ENCODE assay signal across 14 mouse cellular contexts in the genomic region with DNA sequence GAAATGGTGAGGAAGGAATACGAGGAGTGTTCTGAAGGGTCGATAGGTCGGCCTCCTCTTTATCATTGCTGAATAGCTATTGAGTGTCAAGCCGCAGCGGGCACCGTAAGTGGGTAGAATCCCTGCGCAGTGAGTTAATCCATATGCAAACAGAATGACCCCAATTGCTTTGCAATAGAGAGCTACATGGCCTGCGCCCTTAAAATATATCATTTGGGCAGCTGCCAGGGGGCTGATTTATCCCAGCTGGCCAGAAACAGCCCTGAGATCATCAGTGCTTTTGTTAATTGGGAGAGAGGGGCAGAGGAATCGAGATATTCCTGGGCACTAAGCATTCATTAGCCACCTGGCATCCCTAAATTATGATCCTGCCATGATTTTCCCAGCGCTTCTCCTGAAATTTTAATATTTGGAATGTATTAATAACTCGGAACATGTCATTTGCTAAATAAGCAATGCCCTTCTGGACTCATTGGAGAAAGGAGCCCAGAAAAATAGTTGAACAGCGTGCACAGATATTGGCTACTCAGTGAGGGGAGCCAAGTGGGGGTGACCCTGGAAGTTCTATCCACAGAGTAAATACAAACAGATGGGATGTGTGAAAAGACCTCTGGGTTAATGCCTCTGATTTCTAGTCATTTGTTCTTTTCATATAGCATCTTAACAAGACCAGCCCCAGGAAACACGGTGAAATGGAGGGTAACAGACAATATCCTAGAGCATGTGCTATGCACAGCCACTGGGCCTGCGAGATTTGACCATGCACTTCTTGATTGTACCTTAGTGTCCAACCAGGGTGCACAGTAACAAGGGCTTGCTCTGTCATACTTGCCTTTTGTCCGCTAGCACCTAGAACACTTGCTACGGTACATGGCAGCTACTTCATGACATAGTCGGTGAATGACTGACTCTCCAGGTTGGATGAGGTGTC. TPM values are rescaled to one million over a fixed set of nuclear protein-coding genes. Genes with fewer than 3 reads are reported as not detected.
DNase-seq lines count a peak whose midpoint lies in the region; ATAC-seq and TF ChIP-seq lines count a peak whose summit lies in the region.
"Had no signal": no experiment of that assay in that cellular context is flagged by ENCODE, and none has a peak within 500 bp of the region (broad histone marks: within the 10 kb centered on the region; RNA-seq: fewer than 3 reads in every experiment).

No protein-coding gene starts in this region.

- peaks cover 9% of the 10 kb centered on the region for H3K4me1 ChIP-seq in forebrain, embryonic 16.5 days (replicated peaks; ENCODE audit: control insufficient read depth, insufficient read depth, low read length)
- H3K4me1 ChIP-seq in midbrain, embryonic 11.5 days (ENCODE audit: control insufficient read depth, insufficient read depth, low read length): peaks cover 29% of the 10 kb centered on the region

- DNase-seq in layer of hippocampus, adult 2 months (ENCODE audit: low spot score in 2 of 2): no peak
- DNase-seq in layer of hippocampus, adult 11-12 months (ENCODE audit: low spot score): no peak
- peak; percentile 62 for DNase-seq in embryo, embryonic 11 days
- peak; percentile 89 for DNase-seq in midbrain, embryonic 11.5 days (ENCODE audit: low spot score, missing footprints)
- no peak for DNase-seq in frontal cortex, postnatal 36 days (ENCODE audit: low spot score in 2 of 2)
- no peak for DNase-seq in adrenal gland, postnatal 36 days
- DNase-seq: cerebellum, adult 9-10 months; kidney, adult 2 months; layer of hippocampus, postnatal 36 days; liver, postnatal 0 days had no signal

- 0 out of 2 replicates have a peak overlapping the region, but pooled peaks have one; percentile 3 for H3K27ac ChIP-seq in layer of hippocampus, adult 2 months
- no peak overlapping the region for H3K27ac ChIP-seq in forebrain, embryonic 16.5 days (ENCODE audit: low read length)
- peak overlapping the region; percentile 57 for H3K27ac ChIP-seq in midbrain, embryonic 11.5 days (ENCODE audit: low read depth, low read length)
- H3K27ac ChIP-seq: limb, embryonic 12.5 days had no signal

- H3K9ac ChIP-seq in forebrain, embryonic 16.5 days (replicated peaks; ENCODE audit: low read depth, low read length): no peak overlapping the region
- H3K9ac ChIP-seq in midbrain, embryonic 11.5 days (ENCODE audit: low read length): no peak overlapping the region
- H3K9ac ChIP-seq: limb, embryonic 12.5 days; liver, postnatal 0 days had no signal

- 49% methylated on average over 17 of the region's 17 CpGs for WGBS in forebrain, embryonic 16.5 days
- WGBS in midbrain, embryonic 11.5 days: 57% methylated on average over 17 of the region's 17 CpGs

- no peaks in the 10 kb centered on the region for H3K36me3 ChIP-seq in forebrain, embryonic 16.5 days (ENCODE audit: control insufficient read depth, insufficient read depth)
- H3K36me3 ChIP-seq in midbrain, embryonic 11.5 days (ENCODE audit: control insufficient read depth, insufficient read depth, low read length): no peaks in the 10 kb centered on the region
- H3K36me3 ChIP-seq: limb, embryonic 12.5 days had no signal

- no peaks in the 10 kb centered on the region for H3K27me3 ChIP-seq in forebrain, embryonic 16.5 days (replicated peaks; ENCODE audit: control insufficient read depth, insufficient read depth, low read length)
- no peaks in the 10 kb centered on the region for H3K27me3 ChIP-seq in midbrain, embryonic 11.5 days (ENCODE audit: control insufficient read depth, insufficient read depth, low read length)
- H3K27me3 ChIP-seq: CH12.LX; limb, embryonic 12.5 days had no signal

- no peak overlapping the region for H3K4me2 ChIP-seq in forebrain, embryonic 16.5 days (ENCODE audit: low read length)
- H3K4me2 ChIP-seq in midbrain, embryonic 11.5 days: no peak overlapping the region
- H3K4me2 ChIP-seq: limb, embryonic 12.5 days had no signal

- ATAC-seq in forebrain, embryonic 16.5 days: 0 out of 2 replicates have a peak, but pooled peaks have one; percentile 27
- ATAC-seq in midbrain, embryonic 11.5 days (ENCODE audit: low FRiP score): peak; percentile 73
- ATAC-seq: liver, postnatal 0 days had no signal

- no peak overlapping the region for H3K4me3 ChIP-seq in layer of hippocampus, adult 2 months
- no peak overlapping the region for H3K4me3 ChIP-seq in forebrain, embryonic 16.5 days (replicated peaks; ENCODE audit: low read length)
- H3K4me3 ChIP-seq in midbrain, embryonic 11.5 days (ENCODE audit: low read depth, low read length): no peak overlapping the region
- H3K4me3 ChIP-seq: limb, embryonic 12.5 days had no signal

- H3K9me3 ChIP-seq in forebrain, embryonic 16.5 days (ENCODE audit: control insufficient read depth, low read length): no peaks in the 10 kb centered on the region
- H3K9me3 ChIP-seq in midbrain, embryonic 11.5 days (ENCODE audit: control insufficient read depth, low read length): no peaks in the 10 kb centered on the region
- H3K9me3 ChIP-seq: limb, embryonic 12.5 days had no signal

- no peak for TF ChIP-seq CTCF in layer of hippocampus, adult 2 months (conservative IDR thresholded peaks at IDR 0.05)

RNA-seq across cellular contexts. Expression of a gene that starts 11.4 kb away (rescaled TPM):
- 1 to 10 TPM; 1.5 to 1.8 TPM for total RNA-seq in layer of hippocampus, adult 2 months (2021)
- 0.62 and 8.4 TPM in 2 replicates for polyA plus RNA-seq in forebrain, embryonic 16.5 days (2015; fragmentation: Nextera tagmentation; extraction: Ambion mirVana)
- 8.0 TPM in 2 replicates for polyA plus RNA-seq in midbrain, embryonic 11.5 days (2014; fragmentation: Nextera tagmentation; extraction: Ambion mirVana)
- under 1 TPM; 0.60 to 0.92 TPM for total RNA-seq in adrenal gland, postnatal 36 days (2021)
- total RNA-seq: CH12.LX; megakaryocyte-erythroid progenitor cell, adult 5-6 weeks had no signal

Comparison
In these comparisons a context has a peak if more than half of its experiments do, and no peak if none do; other contexts are left out.
1. DNase-seq: peak in embryo, embryonic 11 days (single experiment) and midbrain, embryonic 11.5 days (single experiment); none in layer of hippocampus, adult 2 months (0 of 2), layer of hippocampus, adult 11-12 months (single experiment), frontal cortex, postnatal 36 days (0 of 2) and adrenal gland, postnatal 36 days (0 of 2).